Mouse (Mus musculus) testis, postnatal 14 days (tissue): ENCODE data around the gene Abcc9.

Experiments used
- DNase-seq: peaks from one replicate; pipeline ENCODE4 v3.0.0; 2021; ENCODE audit warnings: low spot score

Abcc9 gene

DNA sequence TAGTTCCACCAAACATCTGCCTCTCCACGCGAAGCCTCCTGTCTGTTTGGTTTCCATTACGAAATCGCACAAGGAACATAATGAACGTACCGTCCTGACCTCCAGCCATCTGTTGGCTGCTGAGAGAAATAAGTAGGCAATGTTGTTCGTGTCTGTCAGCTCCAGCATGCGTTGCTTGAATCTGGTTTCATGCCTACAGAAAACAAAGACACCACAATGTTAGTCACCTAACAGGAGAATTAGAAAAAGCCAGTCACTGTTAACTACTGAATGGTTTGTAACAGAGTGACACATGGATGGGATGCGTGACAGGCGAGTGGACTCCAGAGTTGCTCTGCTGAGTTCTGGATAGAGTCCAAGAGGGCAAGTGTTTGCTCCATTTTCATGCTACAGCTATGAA is 87.8 kb downstream of the Abcc9 start:
- DNase-seq = peak; percentile 15

DNA sequence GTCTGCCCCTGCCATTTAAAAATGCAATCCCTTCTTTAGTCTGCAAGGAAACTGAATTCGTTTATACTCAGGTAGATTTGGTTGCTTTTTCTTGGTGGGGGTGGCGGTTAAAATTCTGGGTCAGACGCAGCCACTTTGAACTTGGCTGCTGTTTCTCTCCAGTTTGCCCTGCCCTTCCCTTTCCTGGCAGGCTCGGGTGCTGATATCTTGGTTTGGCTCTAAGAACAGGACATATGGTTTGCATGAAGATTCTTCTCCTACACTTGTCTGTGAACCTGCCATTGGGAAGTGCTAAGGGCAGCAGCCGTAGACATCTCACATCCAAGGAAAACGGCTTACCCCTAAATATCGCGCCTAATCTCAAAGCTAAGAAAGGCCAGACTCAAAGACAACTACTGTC is 89.7 kb downstream of the Abcc9 start:
- DNase-seq = no peak

DNA sequence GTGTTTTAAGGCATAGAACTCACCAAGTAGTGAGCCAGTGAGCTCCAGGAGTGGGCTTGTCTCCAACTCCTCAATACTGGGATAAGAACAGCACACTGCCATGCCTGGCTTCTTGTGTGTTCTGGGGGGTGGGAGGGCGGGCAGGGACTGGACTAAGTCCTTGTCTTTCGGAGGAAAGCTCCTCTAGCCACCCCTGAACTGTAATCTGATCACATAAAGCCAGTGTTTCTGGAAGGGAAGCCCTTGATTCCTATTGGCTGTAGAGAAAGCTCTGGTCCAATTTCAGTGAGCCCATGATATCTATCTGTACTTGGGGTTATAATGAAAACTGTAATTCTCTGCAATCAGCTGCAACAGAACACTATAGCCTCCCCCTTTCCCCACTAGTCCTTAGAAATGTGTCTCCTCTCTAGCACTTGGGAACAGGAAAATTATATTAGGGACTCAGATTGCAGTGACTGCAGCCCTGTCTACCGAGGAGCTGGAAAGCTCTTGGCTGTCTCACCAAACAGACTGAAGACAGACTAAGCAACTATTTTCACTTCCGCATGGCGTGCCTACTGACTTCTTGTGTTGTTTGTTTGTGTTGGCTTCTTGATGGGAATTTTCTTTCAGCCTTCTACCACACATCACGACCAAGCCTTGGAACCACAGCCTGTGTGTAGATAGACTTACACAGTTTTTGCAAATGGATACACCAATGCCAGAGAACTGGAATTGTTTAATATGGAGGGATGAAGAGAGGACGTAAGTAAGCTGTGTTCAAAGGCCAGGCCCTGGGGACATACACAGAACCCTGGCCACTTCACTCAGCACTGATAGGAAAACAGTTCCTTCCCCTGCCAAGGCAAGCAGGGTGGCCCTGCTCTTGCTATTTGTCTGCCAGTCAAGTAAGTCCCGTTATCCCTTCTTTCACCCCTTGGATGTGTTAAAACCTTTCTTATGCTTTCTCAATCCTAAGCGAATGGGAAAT is 92.4 kb downstream of the Abcc9 start:
- DNase-seq = no peak

DNA sequence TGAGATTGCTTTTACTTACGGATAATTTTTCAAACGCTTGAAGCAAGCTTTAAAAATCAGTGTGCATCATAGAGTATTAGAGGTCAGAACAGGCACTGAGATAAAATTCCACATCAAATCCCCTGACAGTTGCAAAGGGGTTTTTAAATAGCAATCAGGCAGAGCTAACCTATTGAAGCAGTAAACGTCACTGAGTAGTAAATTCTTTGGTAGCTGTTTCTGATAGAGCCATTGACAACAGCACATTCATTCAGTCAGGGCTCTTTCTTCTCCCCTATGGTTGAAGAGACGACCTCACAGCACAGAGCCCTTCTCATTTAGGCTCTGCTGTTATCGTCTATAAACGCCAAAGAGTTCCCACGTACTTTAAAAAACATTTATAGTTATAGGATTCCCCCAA is 95.0 kb downstream of the Abcc9 start:
- no peak for DNase-seq

DNA sequence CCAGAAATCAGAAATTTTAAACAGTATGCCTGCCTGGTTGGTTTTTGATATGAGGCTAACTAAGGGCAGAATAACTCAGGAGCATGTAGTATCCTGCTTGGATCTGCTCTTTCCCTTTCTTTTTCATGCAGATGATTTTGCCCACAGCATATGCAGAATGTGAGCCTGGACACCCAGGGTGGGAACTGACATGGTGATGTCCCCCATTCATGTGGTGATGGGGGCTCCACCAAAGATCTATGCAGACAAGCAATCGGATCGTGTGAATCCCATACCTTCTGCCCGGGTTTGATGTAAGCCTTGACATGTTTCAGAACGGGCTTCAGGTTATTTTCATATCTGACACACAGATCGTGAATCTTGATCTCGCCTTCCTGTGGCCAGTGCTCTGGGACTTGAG is 99.3 kb downstream of the Abcc9 start:
- DNase-seq = no peak

DNA sequence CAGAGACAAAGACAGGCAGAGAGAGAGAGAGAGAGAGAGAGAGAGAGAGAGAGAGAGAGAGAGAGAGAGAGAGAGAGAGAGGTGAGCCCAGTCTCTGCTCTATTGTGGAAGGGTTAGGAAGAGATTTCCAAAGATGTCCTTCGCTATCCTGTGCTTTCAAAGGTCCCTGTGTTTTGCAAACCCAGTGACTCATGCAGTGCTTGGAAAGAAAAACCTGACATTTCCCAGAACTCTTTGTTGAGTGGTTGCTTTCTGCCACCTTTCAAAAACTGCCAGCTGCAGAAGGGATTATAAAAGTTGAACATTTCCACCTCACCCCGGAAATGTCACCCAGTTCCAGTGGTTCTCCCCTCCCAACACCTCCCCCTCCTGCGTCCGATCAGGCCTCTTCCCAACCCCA is 123.3 kb downstream of the Abcc9 start:
- no peak for DNase-seq

DNA sequence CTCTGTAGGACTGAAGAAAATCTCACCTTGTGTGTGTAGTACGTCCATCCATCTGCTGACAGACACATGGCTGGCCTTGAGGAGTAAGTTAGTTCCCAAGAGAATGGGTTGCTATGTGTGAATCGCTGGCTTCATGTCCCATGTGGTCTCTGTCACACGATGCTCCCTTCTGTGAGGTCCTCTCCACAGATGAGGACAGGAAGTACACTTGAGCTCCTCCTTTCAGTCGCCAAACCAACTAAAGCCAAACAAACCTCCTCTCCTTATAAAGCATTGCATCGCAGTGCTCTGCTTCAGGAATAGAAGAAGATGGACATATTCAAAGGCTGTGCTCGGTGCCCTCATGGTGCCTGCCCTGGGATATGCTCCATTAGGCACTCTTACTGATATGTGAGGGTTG is 124.3 kb downstream of the Abcc9 start:
- DNase-seq = no peak

DNA sequence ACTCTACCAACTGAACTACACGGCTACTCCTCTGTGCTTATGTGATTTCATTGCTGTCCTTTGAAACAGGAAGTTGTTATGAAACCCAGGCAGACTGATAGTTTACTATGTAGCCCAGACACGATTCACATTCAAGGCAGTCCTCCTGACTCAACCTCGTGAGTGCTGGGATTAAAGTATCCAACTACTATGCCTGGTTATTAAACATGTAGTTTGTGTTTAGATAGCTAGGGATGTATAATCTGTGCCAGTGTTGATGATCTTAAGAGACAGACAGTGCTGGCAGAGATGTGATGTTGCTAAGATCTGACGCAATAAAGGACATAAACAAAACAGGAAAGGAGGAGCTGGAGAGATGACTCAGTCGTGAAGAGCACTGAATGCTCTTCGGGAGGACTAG is 129.2 kb downstream of the Abcc9 start:
- DNase-seq = no peak

DNA sequence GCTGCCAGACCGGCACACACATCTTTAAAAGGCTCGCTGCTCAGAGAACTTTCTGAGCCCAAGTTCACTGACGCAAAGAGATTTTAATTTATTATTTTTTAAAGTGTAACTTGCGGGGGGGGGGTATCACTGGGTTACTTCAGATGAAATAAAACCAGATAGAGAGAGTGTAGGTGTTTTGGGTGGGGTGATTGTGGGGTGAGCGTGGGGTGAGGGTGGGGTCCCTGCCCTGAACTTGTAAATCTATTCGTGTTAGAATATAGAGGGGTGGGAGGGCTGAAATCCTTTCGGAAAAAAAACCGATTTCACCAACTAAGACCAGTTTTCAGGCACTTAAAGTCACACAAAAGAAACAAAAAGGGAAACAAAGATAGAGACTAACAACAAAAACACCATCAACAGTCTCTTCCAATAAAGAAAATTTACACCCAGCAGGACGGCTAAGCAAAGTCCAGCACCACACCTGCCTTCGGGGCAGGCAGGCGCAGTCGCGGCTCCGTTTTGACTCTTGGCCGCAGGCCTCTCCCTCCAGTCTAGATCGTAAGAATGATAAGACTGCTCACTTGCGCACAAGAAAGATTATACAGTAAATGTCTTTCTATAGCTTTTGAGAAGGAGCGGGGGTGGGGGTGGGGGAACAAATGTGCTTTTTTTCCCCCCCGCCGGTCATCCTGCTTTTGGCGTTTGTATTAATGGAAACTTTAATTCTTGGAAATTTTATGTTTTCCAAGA is 130.3 kb downstream of the Abcc9 start:
- no peak for DNase-seq

DNA sequence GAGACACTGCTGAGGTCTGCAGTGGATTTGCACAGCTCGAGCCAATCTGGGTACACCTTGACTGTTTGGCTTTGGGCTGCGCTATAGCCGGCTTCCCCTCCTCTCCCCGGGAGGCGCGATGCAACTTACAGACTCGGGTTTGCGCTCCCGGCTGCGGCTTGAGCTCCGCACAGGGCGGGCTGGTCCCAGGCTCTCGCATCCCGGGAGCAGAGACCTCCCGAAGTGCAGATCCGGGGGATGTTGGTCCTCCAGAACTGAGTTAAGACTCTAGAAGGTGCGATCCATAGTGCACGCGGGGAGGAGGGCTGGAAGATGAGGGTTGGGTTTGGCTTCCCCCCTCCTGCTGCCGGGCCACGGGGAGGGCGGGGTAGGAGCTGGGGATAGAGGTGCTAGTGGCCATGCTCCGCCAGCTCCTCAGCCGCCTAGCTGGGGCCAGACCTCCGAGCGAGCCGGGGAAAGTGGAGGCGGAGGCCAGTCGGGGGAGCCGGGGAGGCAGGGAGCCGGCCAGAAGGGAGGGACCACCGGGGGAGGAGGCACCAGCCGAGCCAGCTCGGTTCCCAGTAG is 131.0 kb downstream of the Abcc9 start, which contains the start of gene Kcnj8:
Gene Kcnj8, minus strand, starts transcription at position 560 of the 564 bp plus-strand sequence.
- DNase-seq = peak; percentile 58

DNA sequence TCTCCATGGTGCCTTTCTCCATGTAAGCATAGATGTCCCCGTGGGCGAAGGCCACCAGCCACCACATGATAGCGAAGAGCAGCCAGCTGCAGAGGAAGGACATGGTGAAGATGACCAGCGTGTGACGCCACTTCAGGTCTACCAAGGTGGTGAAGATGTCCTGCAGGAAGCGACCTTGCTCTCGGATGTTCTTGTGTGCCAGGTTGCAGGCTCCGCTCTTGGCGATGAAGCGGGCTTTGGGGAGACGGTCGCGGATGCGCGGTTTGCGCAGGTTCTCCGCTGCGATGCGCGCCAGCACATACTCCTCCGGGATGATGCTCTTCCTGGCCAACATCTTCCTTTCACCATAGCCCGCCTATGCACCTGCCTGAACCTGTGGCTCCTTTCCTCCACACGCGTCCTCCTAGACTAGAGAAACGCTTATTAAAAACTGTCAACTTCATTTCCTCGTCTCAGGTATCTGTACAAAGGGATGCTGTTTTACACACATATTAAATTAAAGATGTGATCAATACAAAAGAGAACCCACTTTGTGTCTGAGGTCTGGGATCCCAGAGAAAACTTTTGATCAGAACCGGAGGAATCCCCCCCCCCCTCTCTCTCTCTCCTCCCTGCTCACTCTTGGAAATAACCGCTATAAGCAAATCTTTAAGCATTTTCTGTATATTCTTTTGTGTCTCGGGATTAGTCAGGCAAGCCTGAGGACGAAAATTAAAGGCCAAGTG is 131.9 kb downstream of the Abcc9 start:
- DNase-seq = no peak

DNA sequence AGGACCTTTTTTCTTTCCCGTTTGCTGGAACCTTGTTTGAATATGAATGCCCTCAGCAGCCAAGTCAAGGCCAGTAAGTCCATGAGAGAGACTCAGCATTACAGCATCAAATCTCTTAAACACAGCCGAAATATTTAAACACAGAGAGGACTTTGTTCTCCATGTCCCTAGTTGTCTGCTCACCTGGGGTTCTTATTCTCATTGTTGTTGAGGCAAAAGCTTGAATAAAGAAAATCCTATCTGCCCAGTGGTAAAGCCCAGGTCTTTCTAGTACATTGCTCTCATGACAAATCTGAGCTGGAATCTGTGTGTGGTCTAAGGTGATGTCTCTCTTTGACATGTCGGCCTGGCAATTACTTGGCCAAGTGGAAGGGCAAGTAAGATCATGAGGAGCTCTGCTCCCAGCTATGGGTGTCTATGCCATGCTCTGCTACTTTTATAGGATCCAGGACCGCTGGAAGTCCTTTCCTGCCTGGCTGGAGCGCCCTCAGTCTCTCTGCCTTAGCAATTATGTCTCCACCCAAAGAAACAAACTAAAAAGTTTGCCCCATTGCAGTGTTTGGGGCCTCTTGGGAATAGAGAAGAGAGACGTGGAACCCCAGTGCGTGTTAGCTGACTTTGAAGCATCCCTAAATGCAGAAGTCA is 133.3 kb downstream of the Abcc9 start:
- DNase-seq = no peak

DNA sequence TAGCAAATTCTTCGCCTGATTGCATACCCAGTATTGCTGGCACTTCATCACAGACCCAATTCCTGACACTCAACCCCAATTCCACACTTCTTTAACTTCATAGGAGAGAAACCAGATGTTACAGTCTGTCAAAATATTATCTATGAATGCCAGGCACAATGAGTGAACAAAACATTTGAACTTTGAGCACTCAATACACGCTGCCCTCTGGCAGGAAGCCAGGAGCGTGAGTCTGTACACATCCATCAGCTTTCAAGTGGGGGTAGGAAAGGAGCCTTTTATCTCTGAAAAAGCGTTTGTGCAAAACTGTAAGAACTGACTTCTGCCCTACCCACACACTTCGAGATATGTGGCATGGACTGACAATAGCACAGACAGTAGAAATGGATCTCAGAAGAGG is 134.7 kb downstream of the Abcc9 start:
- DNase-seq = no peak

DNA sequence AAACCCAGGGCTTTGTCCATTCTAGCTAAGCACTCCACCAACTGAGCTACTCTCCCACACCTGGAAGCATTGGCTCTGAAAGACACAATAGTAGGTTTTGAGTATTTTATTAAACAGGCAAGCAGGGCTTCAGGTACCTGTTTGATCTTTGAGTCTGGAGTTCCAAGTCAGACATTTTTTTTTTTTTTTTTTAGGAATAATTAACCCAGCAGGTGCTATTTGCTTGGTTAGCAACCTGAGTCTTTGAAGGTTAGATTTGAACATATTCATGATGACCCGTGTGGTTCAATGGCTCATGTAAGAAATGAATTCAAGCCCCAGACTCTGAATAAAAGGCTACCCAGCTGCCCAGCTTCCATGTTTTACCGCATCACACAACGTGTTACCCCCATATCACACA is 137.4 kb downstream of the Abcc9 start:
- no peak for DNase-seq

DNA sequence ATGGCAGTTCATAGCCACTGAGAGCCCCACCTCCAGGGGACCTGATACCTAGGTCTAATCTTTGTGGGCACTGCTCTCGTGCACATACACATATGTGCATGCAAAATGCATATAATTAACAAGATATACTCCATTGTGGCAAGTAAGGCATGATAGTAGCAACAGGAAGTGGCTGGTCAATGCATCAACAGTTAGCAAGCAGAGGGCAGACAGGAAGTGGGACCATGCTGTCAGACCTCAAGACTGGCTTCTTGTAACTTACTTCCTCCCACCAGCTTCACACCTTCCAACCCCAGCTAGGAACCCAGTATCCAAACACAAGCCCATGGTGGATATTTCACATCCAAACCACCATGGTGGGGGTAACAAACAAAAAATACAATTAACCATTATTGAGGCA is 141.0 kb downstream of the Abcc9 start:
- no peak for DNase-seq

DNA sequence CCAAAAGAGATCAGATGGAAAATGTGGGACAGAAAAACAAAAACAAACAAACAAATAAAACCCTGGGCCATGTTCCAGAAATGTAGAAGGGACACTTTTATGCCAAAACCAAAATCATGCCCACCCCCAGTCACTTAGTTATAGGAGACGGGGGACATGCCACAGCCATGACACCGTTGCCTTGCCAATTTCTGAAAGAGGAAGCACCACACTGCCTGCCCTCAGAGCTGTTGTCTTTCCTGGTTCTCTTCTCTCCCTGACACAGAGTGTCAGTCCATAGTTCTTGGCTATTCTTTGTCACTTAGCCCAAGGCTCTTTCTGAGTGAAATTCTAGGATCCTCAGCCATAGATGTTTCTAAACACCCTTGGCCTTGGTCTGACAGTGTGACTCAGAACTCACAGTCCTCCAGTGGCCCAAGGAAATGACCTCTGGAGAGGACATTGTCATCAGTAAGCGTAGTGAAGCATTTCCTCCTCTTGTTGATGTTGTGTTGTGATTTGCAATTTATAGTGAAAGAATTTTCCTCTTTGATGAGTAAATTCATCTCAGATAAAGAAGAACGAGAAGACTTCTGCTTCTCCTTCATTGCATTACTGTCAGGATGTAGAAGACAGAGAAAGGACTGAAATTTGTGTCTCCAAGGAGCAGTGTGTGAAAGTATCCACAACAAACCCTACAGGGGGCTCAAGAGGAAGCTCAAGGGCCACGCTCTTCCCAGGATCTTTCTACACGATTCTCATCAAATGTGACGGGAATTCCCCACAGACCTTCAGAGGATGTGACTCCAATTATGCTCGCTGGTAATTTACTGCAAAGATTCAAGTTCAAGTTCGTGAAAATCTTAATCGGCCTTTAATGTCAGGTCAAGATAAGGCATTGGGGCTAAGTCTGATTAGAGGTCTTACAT is 143.1 kb downstream of the Abcc9 start:
- no peak for DNase-seq

DNA sequence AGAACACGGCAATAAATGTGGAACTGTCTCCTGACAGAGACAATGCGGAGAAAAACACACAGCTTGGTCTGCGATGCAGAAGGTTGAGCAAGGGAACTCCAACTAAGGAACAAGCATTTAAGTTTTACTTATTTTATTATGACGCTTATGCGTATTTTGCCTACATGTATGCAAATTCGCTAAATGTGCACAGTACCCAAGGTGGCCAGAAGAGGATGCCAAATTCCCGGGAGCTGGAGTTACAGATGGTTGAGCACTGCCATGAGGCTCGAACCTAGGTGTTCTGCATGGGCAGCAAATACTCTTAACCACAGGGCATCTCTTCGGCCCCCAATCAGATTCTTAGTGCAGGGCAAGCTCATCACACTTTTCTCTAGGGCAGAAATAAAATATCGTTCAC is 144.0 kb downstream of the Abcc9 start:
- no peak for DNase-seq

DNA sequence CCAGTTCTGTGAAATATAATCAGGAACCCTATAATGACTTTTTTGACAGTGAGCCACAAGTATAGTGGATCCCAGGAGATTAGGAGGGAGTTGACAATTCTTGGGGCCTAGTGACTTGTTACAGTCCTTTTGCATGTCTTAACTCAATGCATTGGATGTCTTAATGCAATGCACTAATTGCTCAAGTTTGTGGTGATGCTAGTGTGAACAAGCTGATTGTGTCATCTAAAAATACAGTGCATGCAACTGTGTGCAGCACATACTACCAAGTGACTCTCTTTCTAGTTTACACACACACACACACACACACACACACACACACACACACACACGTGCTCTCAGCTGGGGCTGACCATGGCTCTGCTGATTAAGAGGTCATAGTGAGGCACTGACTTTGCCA is 146.1 kb downstream of the Abcc9 start:
- DNase-seq = no peak

DNA sequence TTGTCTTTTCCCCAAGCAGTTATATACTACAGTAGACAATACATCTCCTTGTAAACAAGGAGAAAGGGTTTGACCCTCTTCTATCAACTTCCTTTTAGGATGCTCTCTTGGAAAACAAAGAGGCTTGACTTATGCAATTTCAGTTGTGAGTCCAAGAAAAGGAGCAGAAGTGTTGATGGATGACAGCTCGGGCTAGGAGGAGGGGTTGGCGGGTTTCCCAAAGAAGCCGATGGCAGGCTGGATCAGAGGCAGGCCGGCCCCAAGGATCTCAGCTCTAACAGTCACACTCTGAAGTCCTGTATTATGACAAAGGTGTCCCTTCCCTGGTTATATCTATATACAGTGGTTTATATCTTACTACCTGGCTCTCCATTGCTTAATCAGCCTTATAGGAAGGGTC is 150.6 kb downstream of the Abcc9 start:
- no peak for DNase-seq

DNA sequence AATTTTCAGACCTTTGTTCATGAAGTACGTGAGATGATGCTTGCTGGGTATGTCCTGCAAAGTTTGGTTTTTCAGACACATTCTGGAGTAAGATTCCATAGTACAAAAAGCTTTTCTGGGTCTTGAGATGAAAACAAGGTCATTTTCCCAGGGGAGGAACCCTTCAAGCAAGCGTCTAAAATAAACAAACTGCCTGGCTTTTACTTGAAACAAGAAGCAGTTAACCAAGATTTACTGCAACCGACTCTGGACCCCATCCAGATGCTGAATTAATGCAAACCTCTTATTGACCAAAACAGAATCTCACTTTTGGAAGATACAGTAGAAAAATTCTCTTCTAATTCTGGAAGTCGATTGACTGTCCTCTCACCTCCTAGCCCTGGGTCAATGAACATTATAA is 151.2 kb downstream of the Abcc9 start:
- DNase-seq = no peak

DNA sequence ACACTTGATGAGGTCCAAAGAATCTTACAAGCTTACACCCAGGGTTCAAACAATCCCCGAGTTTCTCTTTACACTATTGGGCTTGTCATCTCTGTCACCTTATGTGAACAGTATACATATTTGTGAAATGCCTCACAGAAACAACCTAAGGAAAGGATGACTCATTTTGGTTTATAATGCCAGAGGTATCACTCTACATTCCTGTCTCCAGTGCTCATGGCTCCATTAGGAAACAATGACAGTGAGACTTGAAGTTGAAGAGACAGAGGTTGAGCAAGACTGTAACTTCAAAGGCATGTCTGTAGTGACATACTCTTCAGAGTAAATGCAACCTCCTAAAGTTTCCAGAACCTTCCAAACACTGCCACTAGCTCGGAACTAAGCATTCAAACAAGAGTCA is 153.7 kb downstream of the Abcc9 start:
- no peak for DNase-seq
